Mouse (Mus musculus) thymus, adult 2 months (tissue): Measurements from ENCODE around the gene Tbx6. TPM values are rescaled to one million over a fixed set of nuclear protein-coding genes. Genes with fewer than 3 reads are reported as not detected.

Experiments used
- DNase-seq: peaks from one replicate; pipeline ENCODE4 v3.0.0; 2021
- H3K27ac ChIP-seq: fragments of 200-500 bp; 2 replicates; pipeline ENCODE4 v1.5.1; 2012; ENCODE audit warnings: low read length, control low read depth; ENCODE audit not compliant: control insufficient read depth, insufficient read depth
- H3K27me3 ChIP-seq: fragments of 200-500 bp; 2 replicates; pipeline ENCODE4 v1.6.1; 2012; ENCODE audit warnings: mild to moderate bottlenecking, low read length, moderate library complexity, mixed read lengths; ENCODE audit not compliant: control insufficient read depth, insufficient read depth
- H3K36me3 ChIP-seq: fragments of 200-500 bp; 2 replicates; pipeline ENCODE4 v1.6.1; 2012; ENCODE audit warnings: mild to moderate bottlenecking, low read length, moderate library complexity; ENCODE audit not compliant: control insufficient read depth, insufficient read depth
- H3K4me1 ChIP-seq: fragments of 200-500 bp; replicated peaks from 2 replicates; pipeline ENCODE4 v1.6.1; 2012; ENCODE audit warnings: low read length; ENCODE audit not compliant: control insufficient read depth, insufficient read depth
- H3K4me3 ChIP-seq: fragments of 200-500 bp; 2 replicates; pipeline ENCODE4 v1.5.1; 2012; ENCODE audit warnings: mild to moderate bottlenecking, low read length, control low read depth, moderate library complexity; ENCODE audit not compliant: control insufficient read depth, insufficient read depth
- CTCF ChIP-seq: fragments of 200-500 bp; IDR thresholded peaks from 2 replicates; pipeline ENCODE4 v1.5.1; 2012; ENCODE audit warnings: mild to moderate bottlenecking, control low read depth, low read length, moderate library complexity, borderline replicate concordance; ENCODE audit not compliant: control insufficient read depth, poor library complexity, insufficient read depth; ENCODE audit errors: extremely low read depth
- POLR2A ChIP-seq: fragments of 200-500 bp; IDR thresholded peaks from 2 replicates; pipeline ENCODE4 v1.6.1; 2012; ENCODE audit warnings: mild to moderate bottlenecking, low read length, control low read depth, moderate library complexity; ENCODE audit not compliant: control insufficient read depth, poor library complexity, insufficient read depth; ENCODE audit errors: extremely low read depth
- WGBS: fragments of 180-500 bp; shearing (Covaris S2); methylation state at CpG from one replicate; pipeline ENCODE4 v1.1.7; 2018; 5-methylcytosine and 5-hydroxymethylcytosine counted together
- polyA plus RNA-seq: library from polyadenylated mRNA; depleted of rRNA; stranded (reverse); fragments of >200 nt; gene quantifications from 2 replicates; pipeline ENCODE4 v1.2.3, GENCODE M21; 2012

The Tbx6 gene
- polyA plus RNA-seq, 1 experiment = 37.9 TPM

GRCm38 (mm10) chr7:126800269-126801056 lies 19.2 kb downstream of the Tbx6 start:
- no peaks in the 10 kb centered on the region for H3K36me3 ChIP-seq
- H3K27me3 ChIP-seq = no peaks in the 10 kb centered on the region
- H3K4me1 ChIP-seq = peaks cover 19% of the 10 kb centered on the region
- DNase-seq = no peak
- 87% methylated on average over 5 of the region's 5 CpGs for WGBS
- H3K4me3 ChIP-seq = no peak overlapping the region; the same call in 1 of the 2 replicates
- TF ChIP-seq POLR2A (no peak), CTCF (no peak)
- no peak overlapping the region for H3K27ac ChIP-seq

GRCm38 (mm10) chr7:126801057-126801422 lies 19.8 kb downstream of the Tbx6 start:
- WGBS = 98% methylated on average over 16 of the region's 16 CpGs
- no peaks in the 10 kb centered on the region for H3K27me3 ChIP-seq
- H3K4me3 ChIP-seq = no peak overlapping the region
- no peak for TF ChIP-seq CTCF
- no peak for TF ChIP-seq POLR2A
- no peak overlapping the region for H3K27ac ChIP-seq
- no peak for DNase-seq
- peaks cover 19% of the 10 kb centered on the region for H3K4me1 ChIP-seq
- no peaks in the 10 kb centered on the region for H3K36me3 ChIP-seq

GRCm38 (mm10) chr7:126802134-126802889 lies 21.0 kb downstream of the Tbx6 start:
- DNase-seq = no peak
- Histone ChIP-seq H3K27ac (no peak overlapping the region), H3K4me1 (peaks cover 14% of the 10 kb centered on the region), H3K36me3 (no peaks in the 10 kb centered on the region), H3K27me3 (no peaks in the 10 kb centered on the region), H3K4me3 (no peak overlapping the region)
- WGBS = 97% methylated on average over 11 of the region's 11 CpGs
- TF ChIP-seq CTCF = no peak
- TF ChIP-seq POLR2A = no peak

GRCm38 (mm10) chr7:126803181-126803580 lies 21.9 kb downstream of the Tbx6 start:
- TF ChIP-seq POLR2A = no peak
- no peak for TF ChIP-seq CTCF
- no peak overlapping the region for H3K4me3 ChIP-seq
- no peaks in the 10 kb centered on the region for H3K27me3 ChIP-seq
- DNase-seq = no peak
- WGBS = 90% methylated on average over 6 of the region's 6 CpGs
- H3K36me3 ChIP-seq = no peaks in the 10 kb centered on the region
- no peak overlapping the region for H3K27ac ChIP-seq
- H3K4me1 ChIP-seq = peaks cover 6% of the 10 kb centered on the region

GRCm38 (mm10) chr7:126803751-126804150 lies 22.5 kb downstream of the Tbx6 start:
- DNase-seq = no peak
- Histone ChIP-seq H3K4me1 (peaks cover 7% of the 10 kb centered on the region), H3K36me3 (no peaks in the 10 kb centered on the region), H3K4me3 (no peak overlapping the region), H3K27me3 (no peaks in the 10 kb centered on the region), H3K27ac (no peak overlapping the region)
- TF ChIP-seq CTCF (no peak), POLR2A (no peak)

- DNase-seq = no peak
- H3K36me3 ChIP-seq = no peaks in the 10 kb centered on the region
- H3K27ac ChIP-seq = no peak overlapping the region
- H3K4me1 ChIP-seq = peaks cover 9% of the 10 kb centered on the region
- TF ChIP-seq POLR2A (no peak), CTCF (no peak)
- H3K4me3 ChIP-seq = no peak overlapping the region
- H3K27me3 ChIP-seq = no peaks in the 10 kb centered on the region
- WGBS = 94% methylated on average over 6 of the region's 6 CpGs
Observed at GRCm38 (mm10) chr7:126806956-126807355, 25.7 kb downstream of the Tbx6 start.

GRCm38 (mm10) chr7:126807405-126807804 lies 26.1 kb downstream of the Tbx6 start:
- no peak for DNase-seq
- Histone ChIP-seq H3K4me3 (no peak overlapping the region), H3K36me3 (no peaks in the 10 kb centered on the region), H3K27ac (no peak overlapping the region), H3K4me1 (peaks cover 9% of the 10 kb centered on the region), H3K27me3 (no peaks in the 10 kb centered on the region)
- TF ChIP-seq CTCF (no peak), POLR2A (no peak)
- 90% methylated on average over 4 of the region's 4 CpGs for WGBS
